ENCODE assay signal across 8 mouse cellular contexts in genomic region chr8:110969910-110970770, GRCm38 (mm10). TPM values are rescaled to one million over a fixed set of nuclear protein-coding genes. Genes with fewer than 3 reads are reported as not detected.
DNase-seq lines count a peak whose midpoint lies in the region; ATAC-seq and TF ChIP-seq lines count a peak whose summit lies in the region.

No protein-coding gene starts in this region.

- peak overlapping the region; percentile 75 for H3K9ac ChIP-seq in heart, embryonic 11.5 days (ENCODE audit: low read depth, low read length)
- peak overlapping the region; percentile 60 for H3K9ac ChIP-seq in kidney, embryonic 14.5 days (ENCODE audit: low read depth, low read length)
- H3K9ac ChIP-seq in limb, embryonic 13.5 days = peak overlapping the region; percentile 62
- H3K9ac ChIP-seq in midbrain, embryonic 14.5 days (replicated peaks; ENCODE audit: low read length) = peak overlapping the region; percentile 57

- H3K27ac ChIP-seq in brown adipose tissue, adult 24 weeks (replicated peaks; ENCODE audit: low read depth, low read length) = 0 out of 2 replicates have a peak overlapping the region, but pooled peaks have one; percentile 3
- peak overlapping the region; percentile 41; the same call in 1 of the 2 replicates for H3K27ac ChIP-seq in heart, embryonic 11.5 days (ENCODE audit: low read depth, low read length)
- H3K27ac ChIP-seq in kidney, embryonic 14.5 days (ENCODE audit: low read depth, low read length) = no peak overlapping the region
- H3K27ac ChIP-seq in limb, embryonic 13.5 days = no peak overlapping the region; the same call in 1 of the 2 replicates
- peak overlapping the region; percentile 60; the same call in 1 of the 2 replicates for H3K27ac ChIP-seq in midbrain, embryonic 14.5 days (replicated peaks; ENCODE audit: low read depth, low read length)
- peak overlapping the region; percentile 45 for H3K27ac ChIP-seq in small intestine, adult 2 months (ENCODE audit: insufficient read depth, low read depth, low read length)

- whole genome bisulfite sequencing in heart, embryonic 11.5 days (ENCODE audit: insufficient replicate concordance) = 4% methylated on average over 45 of the region's 45 CpGs
- 11% methylated on average over 45 of the region's 45 CpGs for WGBS in kidney, embryonic 14.5 days
- WGBS in limb, embryonic 13.5 days = 9% methylated on average over 45 of the region's 45 CpGs
- 5% methylated on average over 45 of the region's 45 CpGs for WGBS in midbrain, embryonic 14.5 days
- 8% methylated on average over 45 of the region's 45 CpGs for WGBS in small intestine, adult 2 months

- no peaks in the 10 kb centered on the region for H3K27me3 ChIP-seq in heart, embryonic 11.5 days (ENCODE audit: control insufficient read depth, insufficient read depth, low read length)
- H3K27me3 ChIP-seq in kidney, embryonic 14.5 days (ENCODE audit: control insufficient read depth, insufficient read depth, low read length) = no peaks in the 10 kb centered on the region
- H3K27me3 ChIP-seq in limb, embryonic 13.5 days = no peaks in the 10 kb centered on the region
- no peaks in the 10 kb centered on the region for H3K27me3 ChIP-seq in midbrain, embryonic 14.5 days (ENCODE audit: control insufficient read depth, insufficient read depth, low read length)
- H3K27me3 ChIP-seq in small intestine, adult 2 months (ENCODE audit: control insufficient read depth, insufficient read depth, low read length) = no peaks in the 10 kb centered on the region

- H3K4me3 ChIP-seq in brown adipose tissue, adult 24 weeks (ENCODE audit: insufficient read depth, low read depth, low read length) = peak overlapping the region; percentile 70
- peak overlapping the region; percentile 53 for H3K4me3 ChIP-seq in heart, embryonic 11.5 days (ENCODE audit: low read depth, low read length)
- H3K4me3 ChIP-seq in kidney, embryonic 14.5 days (ENCODE audit: low read length) = peak overlapping the region; percentile 41
- peak overlapping the region; percentile 48 for H3K4me3 ChIP-seq in limb, embryonic 13.5 days
- peak overlapping the region; percentile 49 for H3K4me3 ChIP-seq in midbrain, embryonic 14.5 days (replicated peaks; ENCODE audit: low read depth, low read length)
- peak overlapping the region; percentile 93 for H3K4me3 ChIP-seq in small intestine, adult 2 months (ENCODE audit: low read depth, low read length)

- DNase-seq in midbrain, embryonic 14.5 days = peak; percentile 97
- DNase-seq in adipocyte (ENCODE audit: low spot score) = no peak

- H3K36me3 ChIP-seq in heart, embryonic 11.5 days (ENCODE audit: control insufficient read depth, insufficient read depth, low read length) = peaks cover 7% of the 10 kb centered on the region
- H3K36me3 ChIP-seq in kidney, embryonic 14.5 days (ENCODE audit: control insufficient read depth, insufficient read depth, low read length) = peaks cover 44% of the 10 kb centered on the region
- H3K36me3 ChIP-seq in limb, embryonic 13.5 days = peaks cover 85% of the 10 kb centered on the region
- H3K36me3 ChIP-seq in midbrain, embryonic 14.5 days (ENCODE audit: control insufficient read depth, insufficient read depth, low read length) = peaks cover 40% of the 10 kb centered on the region
- H3K36me3 ChIP-seq in small intestine, adult 2 months (ENCODE audit: control insufficient read depth, insufficient read depth, low read length) = peaks cover 10% of the 10 kb centered on the region

- ATAC-seq in erythroid progenitor cell, adult 5-6 weeks (replicated peaks; ENCODE audit: low FRiP score, poor library complexity, severe bottlenecking) = peak; percentile 88
- ATAC-seq in heart, embryonic 11.5 days (replicated peaks; ENCODE audit: insufficient number of reproducible peaks, low FRiP score, low TSS enrichment) = peak; percentile 88
- ATAC-seq in kidney, embryonic 14.5 days (ENCODE audit: low FRiP score, low TSS enrichment) = peak; percentile 94
- peak; percentile 96 for ATAC-seq in limb, embryonic 13.5 days (ENCODE audit: low FRiP score, low read depth)
- peak; percentile 98 for ATAC-seq in midbrain, embryonic 14.5 days (ENCODE audit: low FRiP score, low TSS enrichment)

- no peaks in the 10 kb centered on the region for H3K9me3 ChIP-seq in heart, embryonic 11.5 days (replicated peaks; ENCODE audit: control insufficient read depth, low read length)
- H3K9me3 ChIP-seq in kidney, embryonic 14.5 days (ENCODE audit: control insufficient read depth, low read length) = no peaks in the 10 kb centered on the region
- H3K9me3 ChIP-seq in limb, embryonic 13.5 days = no peaks in the 10 kb centered on the region
- no peaks in the 10 kb centered on the region for H3K9me3 ChIP-seq in midbrain, embryonic 14.5 days (ENCODE audit: control insufficient read depth, low read length)

- no peak for TF ChIP-seq POLR2A in small intestine, adult 2 months (IDR thresholded peaks at IDR 0.05; ENCODE audit: low read depth, low read length)

- TF ChIP-seq CTCF in small intestine, adult 2 months (IDR thresholded peaks at IDR 0.05; ENCODE audit: extremely low read depth, insufficient read length, insufficient replicate concordance, low read depth, low read length) = no peak

- H3K4me2 ChIP-seq in heart, embryonic 11.5 days = peak overlapping the region; percentile 91
- peak overlapping the region; percentile 67 for H3K4me2 ChIP-seq in kidney, embryonic 14.5 days (replicated peaks; ENCODE audit: low read depth, low read length)
- peak overlapping the region; percentile 73 for H3K4me2 ChIP-seq in limb, embryonic 13.5 days (replicated peaks)
- H3K4me2 ChIP-seq in midbrain, embryonic 14.5 days (ENCODE audit: low read length) = peak overlapping the region; percentile 69

- H3K4me1 ChIP-seq in brown adipose tissue, adult 24 weeks (ENCODE audit: control insufficient read depth, insufficient read depth, insufficient read length, low read length) = peaks cover 9% of the 10 kb centered on the region; the same call in 1 of the 2 replicates
- H3K4me1 ChIP-seq in heart, embryonic 11.5 days (ENCODE audit: control insufficient read depth, insufficient read depth, low read length) = peaks cover 16% of the 10 kb centered on the region
- peaks cover 3% of the 10 kb centered on the region; the same call in 1 of the 2 replicates for H3K4me1 ChIP-seq in kidney, embryonic 14.5 days (ENCODE audit: control insufficient read depth, insufficient read depth, low read length)
- H3K4me1 ChIP-seq in limb, embryonic 13.5 days = peaks cover 11% of the 10 kb centered on the region; the same call in 1 of the 2 replicates
- H3K4me1 ChIP-seq in midbrain, embryonic 14.5 days (ENCODE audit: control insufficient read depth, insufficient read depth, low read length) = peaks cover 4% of the 10 kb centered on the region
- H3K4me1 ChIP-seq in small intestine, adult 2 months (ENCODE audit: control insufficient read depth, insufficient read depth, insufficient read length, low read length) = peaks cover 9% of the 10 kb centered on the region

RNA-seq across cellular contexts. Expression of gene Ddx19a, which starts 27.5 kb away (rescaled TPM):
- 15.8 and 21.4 TPM in 2 replicates for polyA plus RNA-seq in brown adipose tissue, adult 24 weeks (2012; ENCODE audit: insufficient read depth, insufficient read length, missing spikeins)
- 45.4 and 49.9 TPM in 2 replicates for total RNA-seq in erythroid progenitor cell, adult 5-6 weeks (2015; ENCODE audit: low replicate concordance)
- total RNA-seq in erythroid progenitor cell, adult 5-6 weeks (2017; ENCODE audit: low replicate concordance) = 22.5 and 28.8 TPM in 2 replicates
- polyA plus RNA-seq in heart, embryonic 11.5 days (2014; fragmentation: Nextera tagmentation; extraction: Ambion mirVana) = 23.4 and 27.2 TPM in 2 replicates
- polyA plus RNA-seq in kidney, embryonic 14.5 days (2014; fragmentation: Nextera tagmentation; extraction: Ambion mirVana) = 12.8 and 20.1 TPM in 2 replicates
- 16.5 and 16.8 TPM in 2 replicates for polyA plus RNA-seq in limb, embryonic 13.5 days (2015; fragmentation: Nextera tagmentation; extraction: Ambion mirVana)
- 11.5 and 15.7 TPM in 2 replicates for polyA plus RNA-seq in midbrain, embryonic 14.5 days (2014; fragmentation: Nextera tagmentation; extraction: Ambion mirVana)
- polyA plus RNA-seq in small intestine, adult 2 months (2012; rRNA removed) = 5.3 and 10.4 TPM in 2 replicates

RNA-seq across cellular contexts. Expression of gene St3gal2, which starts 50.4 kb away (rescaled TPM):
- polyA plus RNA-seq in brown adipose tissue, adult 24 weeks (2012; ENCODE audit: insufficient read depth, insufficient read length, missing spikeins) = 3.6 and 4.1 TPM in 2 replicates
- total RNA-seq in erythroid progenitor cell, adult 5-6 weeks (2015; ENCODE audit: low replicate concordance) = 30.6 and 40.0 TPM in 2 replicates
- total RNA-seq in erythroid progenitor cell, adult 5-6 weeks (2017; ENCODE audit: low replicate concordance) = 34.0 and 40.6 TPM in 2 replicates
- polyA plus RNA-seq in heart, embryonic 11.5 days (2014; fragmentation: Nextera tagmentation; extraction: Ambion mirVana) = 11.9 TPM in 2 replicates
- 12.1 and 14.3 TPM in 2 replicates for polyA plus RNA-seq in kidney, embryonic 14.5 days (2014; fragmentation: Nextera tagmentation; extraction: Ambion mirVana)
- 31.7 and 34.5 TPM in 2 replicates for polyA plus RNA-seq in limb, embryonic 13.5 days (2015; fragmentation: Nextera tagmentation; extraction: Ambion mirVana)
- polyA plus RNA-seq in midbrain, embryonic 14.5 days (2014; fragmentation: Nextera tagmentation; extraction: Ambion mirVana) = 16.5 and 18.0 TPM in 2 replicates
- polyA plus RNA-seq in small intestine, adult 2 months (2012; rRNA removed) = 3.6 and 5.9 TPM in 2 replicates

Comparison
In these comparisons a context has a peak if more than half of its experiments do, and no peak if none do; other contexts are left out.
1. H3K27ac ChIP-seq: peak in brown adipose tissue, adult 24 weeks (single experiment), heart, embryonic 11.5 days (single experiment), midbrain, embryonic 14.5 days (single experiment) and small intestine, adult 2 months (single experiment); none in kidney, embryonic 14.5 days (single experiment) and limb, embryonic 13.5 days (single experiment).
2. H3K4me3 ChIP-seq: peak in every context shown above with its lines; median percentile 93 in small intestine, adult 2 months; 70 in brown adipose tissue, adult 24 weeks; 53 in heart, embryonic 11.5 days; 49 in midbrain, embryonic 14.5 days; 48 in limb, embryonic 13.5 days; 41 in kidney, embryonic 14.5 days.
3. Peak in every context shown above with its lines, with median percentiles within 50 percentile points of each other: ATAC-seq, H3K4me2 ChIP-seq and H3K9ac ChIP-seq.